Mouse (Mus musculus): Measurements from ENCODE around the gene Atg4a. TPM values are rescaled to one million over a fixed set of nuclear protein-coding genes. Genes with fewer than 3 reads are reported as not detected.

The Atg4a gene
- polyA plus RNA-seq, 2 experiments = 11.2 to 30.6 TPM

GRCm38 (mm10) chrX:140980163-140980562, 23.5 kb downstream of the Atg4a start:
- WGBS (ENCODE audit: insufficient replicate concordance) = 52% methylated on average over 4 of the region's 4 CpGs
- H3K9ac ChIP-seq (replicated peaks) = no peak overlapping the region
- H3K4me3 ChIP-seq (ENCODE audit: insufficient read depth in 1 of 2, low read depth in 2 of 2, low read length in 2 of 2) = no peak overlapping the region
- no peak for ATAC-seq (ENCODE audit: insufficient read depth)
- no peaks in the 10 kb centered on the region; the same call in 1 of the 2 replicates for H3K27me3 ChIP-seq (ENCODE audit: control insufficient read depth, insufficient read depth, low read length)
- DNase-seq (ENCODE audit: low read depth in 3 of 3, low spot score in 3 of 3) = no peak
- TF ChIP-seq EP300 (IDR thresholded peaks at IDR 0.05; ENCODE audit: low read depth) = no peak
- TF ChIP-seq CTCF (IDR thresholded peaks at IDR 0.05; ENCODE audit: low read depth) = no peak
- peaks cover 0 to 3% of the 10 kb centered on the region in 2 experiments; a peak in 1 of 4 replicates for H3K4me1 ChIP-seq (replicated peaks; ENCODE audit: control insufficient read depth in 2 of 2, insufficient read depth in 2 of 2, low read length in 1 of 2)
- no peaks in the 10 kb centered on the region for H3K36me3 ChIP-seq (replicated peaks; ENCODE audit: control insufficient read depth, insufficient read depth, low read depth)
- no peaks in the 10 kb centered on the region for H3K9me3 ChIP-seq (ENCODE audit: control insufficient read depth, low read length)
- no peak overlapping the region for H3K4me2 ChIP-seq (ENCODE audit: low read depth)
- no peak overlapping the region for H3K27ac ChIP-seq

GRCm38 (mm10) chrX:140983206-140983960, 26.7 kb downstream of the Atg4a start:
- Histone ChIP-seq H3K4me3 (ENCODE audit: insufficient read depth in 1 of 2, low read depth in 2 of 2, low read length in 2 of 2) (no peak overlapping the region), H3K9ac (replicated peaks) (no peak overlapping the region), H3K4me2 (ENCODE audit: low read depth) (no peak overlapping the region), H3K9me3 (ENCODE audit: control insufficient read depth, low read length) (no peaks in the 10 kb centered on the region), H3K36me3 (replicated peaks; ENCODE audit: control insufficient read depth, insufficient read depth, low read depth) (no peaks in the 10 kb centered on the region), H3K27me3 (ENCODE audit: control insufficient read depth, insufficient read depth, low read length) (no peaks in the 10 kb centered on the region; the same call in 1 of the 2 replicates), H3K27ac (no peak overlapping the region), H3K4me1 (replicated peaks; ENCODE audit: control insufficient read depth in 2 of 2, insufficient read depth in 2 of 2, low read length in 1 of 2) (peaks cover 0 to 3% of the 10 kb centered on the region in 2 experiments; a peak in 1 of 4 replicates)
- 29% methylated on average over 6 of the region's 6 CpGs for WGBS (ENCODE audit: insufficient replicate concordance)
- TF ChIP-seq CTCF (IDR thresholded peaks at IDR 0.05; ENCODE audit: low read depth) (no peak), EP300 (IDR thresholded peaks at IDR 0.05; ENCODE audit: low read depth) (no peak)
- ATAC-seq (ENCODE audit: insufficient read depth) (no peak), DNase-seq (ENCODE audit: low read depth in 3 of 3, low spot score in 3 of 3) (no peak)

GRCm38 (mm10) chrX:140984795-140985194, 28.1 kb downstream of the Atg4a start:
- 29% methylated on average over 6 of the region's 6 CpGs for WGBS (ENCODE audit: insufficient replicate concordance)
- no peaks in the 10 kb centered on the region for H3K9me3 ChIP-seq (ENCODE audit: control insufficient read depth, low read length)
- H3K4me1 ChIP-seq (replicated peaks; ENCODE audit: control insufficient read depth in 2 of 2, insufficient read depth in 2 of 2, low read length in 1 of 2) = peaks cover 0 to 3% of the 10 kb centered on the region in 2 experiments; a peak in 1 of 4 replicates
- no peak overlapping the region for H3K4me2 ChIP-seq (ENCODE audit: low read depth)
- H3K4me3 ChIP-seq (ENCODE audit: insufficient read depth in 1 of 2, low read depth in 2 of 2, low read length in 2 of 2) = no peak overlapping the region
- no peak overlapping the region for H3K9ac ChIP-seq (replicated peaks)
- TF ChIP-seq CTCF (IDR thresholded peaks at IDR 0.05; ENCODE audit: low read depth) (no peak), EP300 (IDR thresholded peaks at IDR 0.05; ENCODE audit: low read depth) (no peak)
- ATAC-seq (ENCODE audit: insufficient read depth) (no peak), DNase-seq (ENCODE audit: low read depth in 3 of 3, low spot score in 3 of 3) (no peak)
- H3K27me3 ChIP-seq (ENCODE audit: control insufficient read depth, insufficient read depth, low read length) = no peaks in the 10 kb centered on the region; the same call in 1 of the 2 replicates
- no peaks in the 10 kb centered on the region for H3K36me3 ChIP-seq (replicated peaks; ENCODE audit: control insufficient read depth, insufficient read depth, low read depth)
- no peak overlapping the region for H3K27ac ChIP-seq

GRCm38 (mm10) chrX:140985256-140985655, 28.5 kb downstream of the Atg4a start:
- TF ChIP-seq CTCF (IDR thresholded peaks at IDR 0.05; ENCODE audit: low read depth) = no peak
- TF ChIP-seq EP300 (IDR thresholded peaks at IDR 0.05; ENCODE audit: low read depth) = no peak
- DNase-seq (ENCODE audit: low read depth in 3 of 3, low spot score in 3 of 3) (no peak), ATAC-seq (ENCODE audit: insufficient read depth) (no peak)
- H3K27ac ChIP-seq = no peak overlapping the region
- H3K9ac ChIP-seq (replicated peaks) = no peak overlapping the region
- H3K4me1 ChIP-seq (replicated peaks; ENCODE audit: control insufficient read depth in 2 of 2, insufficient read depth in 2 of 2, low read length in 1 of 2) = peaks cover 0 to 3% of the 10 kb centered on the region in 2 experiments; a peak in 1 of 4 replicates
- no peaks in the 10 kb centered on the region; the same call in 1 of the 2 replicates for H3K27me3 ChIP-seq (ENCODE audit: control insufficient read depth, insufficient read depth, low read length)
- no peaks in the 10 kb centered on the region for H3K9me3 ChIP-seq (ENCODE audit: control insufficient read depth, low read length)
- no peak overlapping the region for H3K4me3 ChIP-seq (ENCODE audit: insufficient read depth in 1 of 2, low read depth in 2 of 2, low read length in 2 of 2)
- 78% methylated on average over 2 of the region's 2 CpGs for WGBS (ENCODE audit: insufficient replicate concordance)
- no peaks in the 10 kb centered on the region for H3K36me3 ChIP-seq (replicated peaks; ENCODE audit: control insufficient read depth, insufficient read depth, low read depth)
- H3K4me2 ChIP-seq (ENCODE audit: low read depth) = no peak overlapping the region

- H3K9me3 ChIP-seq (ENCODE audit: control insufficient read depth, low read length) = no peaks in the 10 kb centered on the region
- no peaks in the 10 kb centered on the region for H3K36me3 ChIP-seq (replicated peaks; ENCODE audit: control insufficient read depth, insufficient read depth, low read depth)
- H3K4me2 ChIP-seq (ENCODE audit: low read depth) = no peak overlapping the region
- peak; percentile 43; the same call in 1 of the 2 replicates for ATAC-seq (ENCODE audit: insufficient read depth)
- no peak overlapping the region for H3K27ac ChIP-seq
- no peak overlapping the region for H3K4me3 ChIP-seq (ENCODE audit: insufficient read depth in 1 of 2, low read depth in 2 of 2, low read length in 2 of 2)
- no peaks in the 10 kb centered on the region for H3K27me3 ChIP-seq (ENCODE audit: control insufficient read depth, insufficient read depth, low read length)
- WGBS (ENCODE audit: insufficient replicate concordance) = 62% methylated on average over 1 of the region's 1 CpGs
- H3K4me1 ChIP-seq (replicated peaks; ENCODE audit: control insufficient read depth in 2 of 2, insufficient read depth in 2 of 2, low read length in 1 of 2) = no peaks in the 10 kb centered on the region
- no peak for TF ChIP-seq CTCF (IDR thresholded peaks at IDR 0.05; ENCODE audit: low read depth)
- TF ChIP-seq EP300 (IDR thresholded peaks at IDR 0.05; ENCODE audit: low read depth) = no peak
- no peak overlapping the region for H3K9ac ChIP-seq (replicated peaks)
- no peak for DNase-seq (ENCODE audit: low read depth in 3 of 3, low spot score in 3 of 3)
Observed at GRCm38 (mm10) chrX:140996909-140997516, 40.3 kb downstream of the Atg4a start.
